Mouse (Mus musculus): ENCODE results near the gene Rexo5.

Gene Rexo5

DNA sequence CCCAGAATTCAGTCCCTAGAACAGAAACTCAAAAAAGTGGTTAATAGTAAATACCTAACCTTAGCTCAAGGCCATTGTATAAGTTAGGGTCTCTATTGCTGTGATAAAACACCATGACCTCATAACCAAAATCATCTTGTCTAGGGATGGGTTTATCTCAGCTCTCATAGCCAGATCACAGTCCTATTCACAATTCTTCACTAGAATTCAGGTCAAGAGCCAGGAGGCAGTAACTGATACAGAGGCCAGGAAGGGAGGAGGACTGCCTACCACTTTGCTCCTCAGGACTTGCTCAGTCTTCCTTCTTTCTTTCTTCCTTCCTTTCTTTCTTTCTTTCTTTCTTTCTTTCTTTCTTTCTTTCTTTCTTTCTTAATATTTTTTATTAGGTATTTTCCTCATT lies 1.5 kb downstream of the Rexo5 start:
- no peak for DNase-seq (ENCODE audit: low read depth, low spot score)
- Histone ChIP-seq H3K36me3 (ENCODE audit: control insufficient read depth, insufficient read depth, low read length, poor library complexity, severe bottlenecking) (no peaks in the 10 kb centered on the region), H3K27me3 (ENCODE audit: control insufficient read depth, insufficient read depth, low read length, poor library complexity, severe bottlenecking) (no peaks in the 10 kb centered on the region)

DNA sequence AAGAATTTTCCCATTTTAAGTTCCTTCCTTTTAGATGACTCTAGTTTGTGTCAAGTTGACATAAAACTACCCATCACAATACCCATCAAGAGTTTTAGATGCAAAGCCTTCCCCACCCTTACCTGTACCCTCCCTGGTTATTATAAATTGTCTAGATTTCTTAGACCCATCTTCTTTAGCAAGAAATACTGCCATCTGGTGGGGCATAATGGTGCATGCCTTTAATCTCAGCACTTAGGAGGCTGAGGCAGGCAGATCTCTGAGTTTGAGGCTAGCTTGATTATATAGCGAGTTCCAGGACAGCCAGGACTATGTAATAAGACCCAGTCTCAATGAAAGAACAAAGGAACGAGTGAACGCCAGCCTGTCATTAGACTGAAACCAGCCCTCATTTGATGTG lies 6.7 kb downstream of the Rexo5 start:
- DNase-seq (ENCODE audit: low read depth, low spot score): peak; percentile 50
- H3K27me3 ChIP-seq (ENCODE audit: control insufficient read depth, insufficient read depth, low read length, poor library complexity, severe bottlenecking): no peaks in the 10 kb centered on the region
- H3K36me3 ChIP-seq (ENCODE audit: control insufficient read depth, insufficient read depth, low read length, poor library complexity, severe bottlenecking): no peaks in the 10 kb centered on the region

DNA sequence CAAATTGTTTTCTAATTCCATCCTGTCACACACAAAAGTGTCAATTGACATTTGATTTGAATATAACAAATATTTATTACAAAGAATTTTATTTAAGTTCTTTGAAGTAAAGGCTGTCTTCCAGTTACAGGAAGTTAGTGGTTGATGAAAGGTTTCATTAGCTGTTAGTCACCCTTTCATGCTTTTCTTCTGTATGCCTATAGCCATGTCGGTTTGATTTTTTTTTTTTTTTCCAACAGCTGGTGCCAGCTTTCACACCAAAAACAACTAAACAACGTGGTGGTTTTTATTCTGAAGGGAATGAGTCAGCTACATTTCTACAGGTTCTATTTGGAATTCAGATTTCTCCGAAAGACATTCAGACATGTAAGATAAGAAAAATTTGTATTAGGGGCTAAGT lies 7.2 kb downstream of the Rexo5 start:
- DNase-seq (ENCODE audit: low read depth, low spot score): no peak
- Histone ChIP-seq H3K27me3 (ENCODE audit: control insufficient read depth, insufficient read depth, low read length, poor library complexity, severe bottlenecking) (no peaks in the 10 kb centered on the region), H3K36me3 (ENCODE audit: control insufficient read depth, insufficient read depth, low read length, poor library complexity, severe bottlenecking) (no peaks in the 10 kb centered on the region)

DNA sequence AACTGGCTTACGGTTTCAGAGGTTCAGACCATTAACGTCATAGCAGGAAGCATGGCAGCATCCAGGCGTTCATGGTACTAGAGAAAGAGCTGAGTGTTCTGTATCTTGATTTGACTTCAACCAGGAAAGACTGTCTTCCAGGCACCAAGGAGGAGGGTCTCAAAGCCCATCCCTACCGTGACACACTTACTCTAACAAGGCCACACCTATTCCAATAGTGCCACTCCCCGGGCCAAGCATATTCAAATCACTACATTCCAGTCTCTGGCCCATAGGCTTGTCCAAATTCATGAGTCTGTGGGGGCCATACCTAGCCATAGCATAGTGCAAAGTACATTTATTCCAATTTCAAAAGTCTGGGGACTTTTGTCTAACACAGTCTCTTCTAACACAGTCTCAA lies 13.6 kb downstream of the Rexo5 start:
- Histone ChIP-seq H3K36me3 (ENCODE audit: control insufficient read depth, insufficient read depth, low read length, poor library complexity, severe bottlenecking) (peaks cover 2% of the 10 kb centered on the region; the same call in 1 of the 2 replicates), H3K27me3 (ENCODE audit: control insufficient read depth, insufficient read depth, low read length, poor library complexity, severe bottlenecking) (no peaks in the 10 kb centered on the region)
- no peak for DNase-seq (ENCODE audit: low read depth, low spot score)

DNA sequence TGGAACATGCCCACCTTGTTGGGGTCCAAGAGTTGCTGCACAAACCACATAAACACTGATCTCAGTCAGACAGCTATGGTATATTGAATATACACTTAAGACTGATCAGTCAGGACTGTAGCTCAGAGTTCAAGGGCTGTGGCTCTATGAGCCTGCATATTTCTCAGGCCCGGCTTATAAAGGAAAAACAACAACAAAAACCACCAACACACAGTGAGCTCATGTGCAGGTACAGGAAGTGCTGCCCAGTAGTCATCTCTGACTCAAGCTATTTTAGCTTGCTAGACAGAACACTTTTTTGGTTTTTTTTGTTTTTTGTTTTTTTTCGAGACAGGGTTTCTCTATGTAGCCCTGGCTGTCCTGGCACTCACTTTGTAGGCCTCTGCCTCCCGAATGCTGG lies 14.9 kb downstream of the Rexo5 start:
- no peaks in the 10 kb centered on the region for H3K27me3 ChIP-seq (ENCODE audit: control insufficient read depth, insufficient read depth, low read length, poor library complexity, severe bottlenecking)
- H3K36me3 ChIP-seq (ENCODE audit: control insufficient read depth, insufficient read depth, low read length, poor library complexity, severe bottlenecking): peaks cover 2% of the 10 kb centered on the region; the same call in 1 of the 2 replicates
- no peak for DNase-seq (ENCODE audit: low read depth, low spot score)

DNA sequence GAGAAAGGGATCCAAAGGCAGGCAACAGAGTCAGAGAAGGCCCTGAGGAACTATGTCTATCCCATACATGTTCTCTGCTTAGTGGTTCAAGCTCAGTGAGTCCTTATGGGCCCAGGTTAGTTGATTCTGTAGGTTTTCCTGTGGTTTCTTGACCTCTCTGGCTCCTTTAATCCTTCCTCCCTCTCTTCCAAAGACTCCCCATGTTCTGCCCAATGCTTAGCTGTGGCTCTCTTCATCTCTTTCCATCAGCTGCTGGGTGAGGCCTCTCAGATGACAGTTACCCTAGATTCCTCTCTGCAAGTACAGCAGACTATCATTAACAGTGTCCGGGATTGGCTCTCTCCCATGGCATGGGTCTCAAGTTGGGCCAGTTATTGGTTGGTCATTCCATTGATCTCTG lies 41.6 kb downstream of the Rexo5 start:
- no peak for DNase-seq (ENCODE audit: low read depth, low spot score)
- H3K27me3 ChIP-seq (ENCODE audit: control insufficient read depth, insufficient read depth, low read length, poor library complexity, severe bottlenecking): no peaks in the 10 kb centered on the region; the same call in 1 of the 2 replicates
- H3K36me3 ChIP-seq (ENCODE audit: control insufficient read depth, insufficient read depth, low read length, poor library complexity, severe bottlenecking): no peaks in the 10 kb centered on the region

DNA sequence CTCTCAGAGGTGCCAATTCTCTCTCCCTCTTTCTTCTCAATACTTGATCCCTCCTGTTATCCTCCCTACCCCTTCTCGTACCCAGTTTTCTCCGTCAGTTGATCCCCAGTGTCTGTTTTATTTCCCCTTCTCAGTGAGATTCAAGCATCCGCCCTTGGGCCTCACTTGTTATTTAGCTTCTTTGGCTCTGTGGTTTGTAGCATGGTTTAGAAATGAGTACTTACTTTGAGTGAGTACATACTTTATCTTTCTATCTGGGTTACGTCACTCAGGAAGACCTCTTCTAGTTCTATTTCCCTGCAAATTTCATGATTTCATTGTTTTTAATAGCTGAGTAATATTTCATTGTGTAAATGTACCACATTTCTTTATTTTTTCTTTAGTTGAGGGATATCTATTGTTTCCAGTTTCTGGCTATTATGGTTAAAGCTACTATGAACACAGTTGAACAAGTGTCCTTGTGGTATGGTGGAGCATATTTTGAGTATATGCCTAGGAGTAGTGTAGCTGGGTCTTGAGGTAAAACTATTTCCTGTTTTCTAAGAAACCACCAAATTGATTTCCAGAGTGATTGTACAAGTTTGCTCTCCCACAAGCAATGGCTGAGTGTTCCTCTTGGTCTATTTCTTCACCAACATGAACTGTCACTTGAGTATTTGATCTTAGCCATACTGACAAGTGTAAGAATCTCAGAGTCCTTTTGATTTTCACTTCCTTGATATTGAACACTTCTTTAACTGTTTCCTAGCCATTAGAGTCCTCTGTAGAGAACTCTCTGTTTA lies 42.4 kb downstream of the Rexo5 start:
- Histone ChIP-seq H3K36me3 (ENCODE audit: control insufficient read depth, insufficient read depth, low read length, poor library complexity, severe bottlenecking) (no peaks in the 10 kb centered on the region), H3K27me3 (ENCODE audit: control insufficient read depth, insufficient read depth, low read length, poor library complexity, severe bottlenecking) (no peaks in the 10 kb centered on the region; the same call in 1 of the 2 replicates)
- DNase-seq (ENCODE audit: low read depth, low spot score): no peak

DNA sequence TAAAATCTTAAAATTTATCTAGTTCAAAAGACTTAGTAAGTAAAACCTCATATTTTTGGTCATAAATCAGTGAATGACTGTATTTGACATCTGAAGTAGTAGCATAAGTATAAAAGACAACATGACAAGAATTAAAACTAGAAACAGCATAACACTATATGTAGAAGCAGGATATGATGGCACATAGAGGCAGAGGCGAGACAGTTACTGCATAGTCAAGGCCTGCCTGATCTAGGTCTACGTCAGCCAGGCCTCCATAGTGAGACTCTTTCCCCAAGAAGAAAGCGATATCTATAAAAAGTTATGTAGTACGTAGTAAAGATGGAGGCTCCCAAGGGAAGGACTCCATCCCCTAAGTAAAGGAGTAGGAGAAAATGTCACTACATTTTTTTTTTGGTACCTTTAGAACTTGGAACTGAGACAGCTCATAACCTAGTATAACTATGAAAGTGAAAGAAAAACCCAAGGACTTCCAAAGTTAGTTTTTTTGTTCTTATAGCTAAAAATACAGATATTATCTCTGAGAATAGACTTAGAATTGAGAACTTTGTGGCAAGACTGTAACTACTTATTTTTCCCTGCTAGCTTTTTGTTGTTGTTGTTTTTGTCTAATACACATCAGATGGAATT lies 48.1 kb downstream of the Rexo5 start:
- Histone ChIP-seq H3K36me3 (ENCODE audit: control insufficient read depth, insufficient read depth, low read length, poor library complexity, severe bottlenecking) (no peaks in the 10 kb centered on the region), H3K27me3 (ENCODE audit: control insufficient read depth, insufficient read depth, low read length, poor library complexity, severe bottlenecking) (no peaks in the 10 kb centered on the region; the same call in 1 of the 2 replicates)
- no peak for DNase-seq (ENCODE audit: low read depth, low spot score)

DNA sequence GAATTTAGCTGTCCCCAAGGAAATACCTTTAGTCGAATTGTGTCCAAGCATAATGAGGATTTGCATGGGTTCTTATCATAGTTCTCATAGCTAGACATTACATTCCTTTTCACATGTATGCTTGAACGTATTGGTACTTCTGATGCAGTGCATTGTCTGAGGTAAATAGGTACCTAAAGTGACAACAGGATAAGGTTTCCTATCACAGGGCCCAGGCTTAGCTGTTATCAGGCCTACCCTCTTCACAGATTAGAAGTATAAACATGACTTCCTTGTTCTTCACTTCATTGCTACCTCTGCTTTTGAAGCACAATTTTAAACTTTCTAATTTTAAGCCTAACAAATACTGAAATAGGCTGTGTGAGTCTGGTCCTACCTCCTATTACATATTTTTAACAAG lies 51.7 kb downstream of the Rexo5 start:
- H3K27me3 ChIP-seq (ENCODE audit: control insufficient read depth, insufficient read depth, low read length, poor library complexity, severe bottlenecking): no peaks in the 10 kb centered on the region
- no peak for DNase-seq (ENCODE audit: low read depth, low spot score)
- no peaks in the 10 kb centered on the region for H3K36me3 ChIP-seq (ENCODE audit: control insufficient read depth, insufficient read depth, low read length, poor library complexity, severe bottlenecking)

DNA sequence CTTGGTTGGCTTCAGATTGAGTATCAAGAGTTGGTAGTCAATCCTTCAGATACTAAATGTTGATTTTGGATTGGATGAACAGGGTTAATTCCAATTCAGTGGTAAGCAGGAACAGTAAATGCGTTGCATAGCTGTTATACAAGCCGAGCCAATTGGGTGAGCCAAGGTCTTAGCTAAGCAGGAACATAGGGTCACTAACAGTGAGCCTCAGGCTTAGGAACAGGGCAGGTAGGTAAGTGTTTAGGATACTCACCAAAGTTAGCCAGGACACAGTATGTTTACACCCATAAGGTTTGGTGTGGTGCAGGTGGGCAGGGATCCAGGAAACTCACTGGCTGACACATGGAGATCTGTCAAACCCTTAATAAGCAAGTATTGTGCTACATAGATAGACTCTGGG lies 53.6 kb downstream of the Rexo5 start:
- no peaks in the 10 kb centered on the region for H3K27me3 ChIP-seq (ENCODE audit: control insufficient read depth, insufficient read depth, low read length, poor library complexity, severe bottlenecking)
- H3K36me3 ChIP-seq (ENCODE audit: control insufficient read depth, insufficient read depth, low read length, poor library complexity, severe bottlenecking): no peaks in the 10 kb centered on the region
- DNase-seq (ENCODE audit: low read depth, low spot score): no peak

DNA sequence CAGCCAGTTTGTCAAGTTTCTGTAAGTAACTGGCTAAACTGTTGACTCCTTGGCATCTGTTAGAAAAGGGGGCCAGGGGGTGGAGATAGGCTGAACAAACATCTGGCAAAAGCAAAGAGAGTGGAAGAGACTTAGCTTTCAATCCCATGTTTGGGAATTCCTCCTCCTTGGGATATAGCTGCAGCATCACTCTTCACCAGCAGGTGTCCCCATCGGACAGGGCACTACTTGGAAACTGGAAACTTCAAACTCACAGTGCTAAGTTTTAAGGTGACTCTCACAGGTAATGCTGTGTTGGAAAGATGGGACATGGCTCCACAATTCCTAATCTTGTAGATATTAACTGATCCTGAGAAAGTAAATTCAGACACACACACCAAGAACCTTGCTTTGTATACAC lies 55.3 kb downstream of the Rexo5 start:
- H3K36me3 ChIP-seq (ENCODE audit: control insufficient read depth, insufficient read depth, low read length, poor library complexity, severe bottlenecking): no peaks in the 10 kb centered on the region
- peak; percentile 29 for DNase-seq (ENCODE audit: low read depth, low spot score)
- H3K27me3 ChIP-seq (ENCODE audit: control insufficient read depth, insufficient read depth, low read length, poor library complexity, severe bottlenecking): no peaks in the 10 kb centered on the region

DNA sequence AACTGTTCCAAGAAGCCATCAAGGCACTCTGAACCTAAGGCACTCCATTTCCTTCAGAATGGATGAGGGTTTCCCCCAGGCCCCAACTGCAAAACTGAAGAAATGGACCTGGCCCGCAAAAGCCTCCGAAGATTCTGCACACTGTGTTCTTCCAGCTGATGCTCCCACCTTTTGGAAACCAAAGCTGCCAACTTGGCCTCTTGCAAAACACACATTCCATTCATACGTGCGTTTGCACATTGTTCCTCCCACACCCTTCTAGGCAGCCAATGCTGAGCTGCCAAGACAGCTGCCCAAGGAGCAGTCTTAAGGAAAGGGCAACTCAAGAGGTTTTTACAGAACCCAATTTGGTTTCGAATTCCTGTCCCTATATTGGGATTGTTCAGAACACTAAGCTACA lies 56.9 kb downstream of the Rexo5 start:
- H3K36me3 ChIP-seq (ENCODE audit: control insufficient read depth, insufficient read depth, low read length, poor library complexity, severe bottlenecking): no peaks in the 10 kb centered on the region
- H3K27me3 ChIP-seq (ENCODE audit: control insufficient read depth, insufficient read depth, low read length, poor library complexity, severe bottlenecking): no peaks in the 10 kb centered on the region
- no peak for DNase-seq (ENCODE audit: low read depth, low spot score)

DNA sequence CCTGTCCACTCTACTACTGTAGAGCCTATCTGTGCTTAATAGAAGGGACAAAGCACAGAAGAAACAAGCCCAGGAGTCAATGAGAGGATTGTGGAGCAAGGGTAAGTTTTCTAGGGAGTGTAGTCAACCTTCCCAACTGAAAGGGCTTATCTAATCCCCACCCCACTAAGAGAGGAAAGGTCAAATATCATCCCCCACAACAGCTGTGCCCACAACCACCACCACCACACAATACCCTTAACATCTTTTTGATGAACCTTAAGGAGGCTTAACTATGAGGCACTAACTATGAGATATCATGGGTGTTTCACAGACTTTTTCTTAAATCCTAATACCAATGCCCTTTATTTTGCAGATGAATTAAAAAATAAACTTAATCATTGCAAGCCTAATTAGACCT lies 58.7 kb downstream of the Rexo5 start:
- no peak for DNase-seq (ENCODE audit: low read depth, low spot score)
- no peaks in the 10 kb centered on the region; the same call in 1 of the 2 replicates for H3K36me3 ChIP-seq (ENCODE audit: control insufficient read depth, insufficient read depth, low read length, poor library complexity, severe bottlenecking)
- H3K27me3 ChIP-seq (ENCODE audit: control insufficient read depth, insufficient read depth, low read length, poor library complexity, severe bottlenecking): no peaks in the 10 kb centered on the region

DNA sequence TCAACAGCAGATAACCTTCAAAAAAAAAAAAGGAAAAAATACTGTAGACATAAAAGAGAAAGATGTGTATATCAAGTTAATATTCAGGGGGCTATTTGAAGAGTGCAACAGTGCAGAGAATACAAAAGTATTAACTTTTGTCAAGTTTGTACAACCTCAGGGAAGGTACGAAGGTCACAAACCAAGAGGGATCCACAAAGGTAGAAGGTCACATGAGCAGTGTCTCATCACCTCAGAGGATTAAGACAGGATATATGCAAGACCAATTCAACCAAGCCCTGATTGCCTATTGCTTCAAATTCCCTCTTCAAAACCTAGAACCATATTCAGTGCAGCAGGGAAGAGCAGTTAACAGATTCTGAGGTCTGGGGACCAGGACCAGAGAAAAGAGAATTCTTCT lies 59.4 kb downstream of the Rexo5 start:
- Histone ChIP-seq H3K27me3 (ENCODE audit: control insufficient read depth, insufficient read depth, low read length, poor library complexity, severe bottlenecking) (no peaks in the 10 kb centered on the region), H3K36me3 (ENCODE audit: control insufficient read depth, insufficient read depth, low read length, poor library complexity, severe bottlenecking) (no peaks in the 10 kb centered on the region; the same call in 1 of the 2 replicates)
- DNase-seq (ENCODE audit: low read depth, low spot score): no peak

DNA sequence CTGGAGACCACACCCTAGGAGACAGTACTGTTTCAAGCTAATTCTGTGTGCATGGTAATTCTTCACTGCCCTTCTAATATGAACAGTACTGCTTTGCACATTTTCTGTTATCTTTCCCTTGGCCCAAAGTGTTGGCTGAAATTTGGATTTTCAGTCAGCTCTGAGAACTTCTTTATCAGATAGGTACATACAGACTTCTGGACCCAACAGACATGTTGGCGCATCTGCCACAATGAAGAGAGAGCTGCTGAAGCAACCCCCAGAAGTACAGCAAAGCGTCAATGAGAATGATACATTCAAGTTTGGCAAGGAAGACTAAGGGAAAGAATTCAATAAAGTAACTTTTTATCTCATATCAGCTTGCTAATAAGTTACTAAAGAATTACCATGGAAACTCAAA lies 60.6 kb downstream of the Rexo5 start:
- Histone ChIP-seq H3K27me3 (ENCODE audit: control insufficient read depth, insufficient read depth, low read length, poor library complexity, severe bottlenecking) (no peaks in the 10 kb centered on the region), H3K36me3 (ENCODE audit: control insufficient read depth, insufficient read depth, low read length, poor library complexity, severe bottlenecking) (no peaks in the 10 kb centered on the region; the same call in 1 of the 2 replicates)
- no peak for DNase-seq (ENCODE audit: low read depth, low spot score)
